Mouse (Mus musculus): ENCODE results near the gene Aspdh. TPM values are rescaled to one million over a fixed set of nuclear protein-coding genes. Genes with fewer than 3 reads are reported as not detected.
A peak's percentile ranks its signal among the peaks of the same experiment; 100 is the strongest.

Gene Aspdh
- polyA plus RNA-seq, 1 experiment from 2014 or later: 0.99 TPM

DNA sequence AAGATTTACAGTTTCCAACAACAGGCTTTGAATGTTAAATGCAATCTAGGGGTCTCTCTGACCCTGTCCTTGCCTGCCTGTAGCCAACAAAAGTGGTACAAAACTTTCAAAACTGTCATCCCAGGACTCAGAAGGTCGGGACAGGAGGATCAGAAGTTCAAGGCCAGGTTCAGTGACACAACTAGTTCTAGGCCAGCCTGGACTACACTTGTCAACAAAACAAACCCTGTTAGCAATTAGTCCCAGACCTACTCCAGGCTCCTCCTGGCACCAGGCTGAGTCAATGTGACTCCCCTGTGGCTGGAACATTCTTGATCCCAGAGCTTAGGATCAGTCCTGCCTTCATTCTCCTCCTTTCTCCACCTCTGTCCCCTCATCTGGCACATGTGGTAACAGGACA, 33.7 kb downstream of the Aspdh start:
- H3K36me3 ChIP-seq: peaks cover 9% of the 10 kb centered on the region
- H3K27me3 ChIP-seq (ENCODE audit: low read depth, poor library complexity, severe bottlenecking): peaks cover 18% of the 10 kb centered on the region
- H3K27ac ChIP-seq (replicated peaks): no peak overlapping the region
- peaks cover 29% of the 10 kb centered on the region for H3K4me1 ChIP-seq
- H3K9me3 ChIP-seq (replicated peaks): no peaks in the 10 kb centered on the region
- DNase-seq (ENCODE audit: low spot score): no peak
- no peak overlapping the region for H3K4me3 ChIP-seq
- 89% methylated on average over 1 of the region's 1 CpGs for WGBS

DNA sequence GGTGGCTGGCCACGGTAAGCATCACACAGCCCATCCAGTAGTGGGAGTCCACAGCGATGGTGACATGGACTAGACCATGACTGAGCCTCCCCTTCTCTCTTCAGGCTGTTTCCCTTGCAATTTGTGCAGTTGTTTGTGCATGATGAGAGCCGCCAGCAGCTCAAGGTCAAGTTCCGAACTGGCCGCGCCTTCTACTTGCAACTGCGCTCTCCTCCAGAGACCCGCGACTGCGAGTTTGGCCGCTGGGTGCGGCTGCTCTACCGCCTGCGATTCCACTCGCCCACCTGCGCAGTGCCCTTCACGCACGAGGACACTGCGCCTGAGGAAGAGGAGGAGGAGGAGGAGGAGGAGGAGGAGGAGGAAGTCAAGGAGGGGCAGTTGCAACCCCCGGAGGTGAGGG, 34.9 kb downstream of the Aspdh start:
- no peaks in the 10 kb centered on the region for H3K36me3 ChIP-seq
- 0 out of 2 replicates have a peak, but pooled peaks cover 3% of the 10 kb centered on the region for H3K9me3 ChIP-seq (replicated peaks)
- H3K27ac ChIP-seq (replicated peaks): 0 out of 2 replicates have a peak overlapping the region, but pooled peaks have one; percentile 13
- WGBS: 63% methylated on average over 20 of the region's 20 CpGs
- H3K27me3 ChIP-seq (ENCODE audit: low read depth, poor library complexity, severe bottlenecking): peaks cover 18% of the 10 kb centered on the region
- H3K4me3 ChIP-seq: no peak overlapping the region; the same call in 1 of the 2 replicates
- H3K4me1 ChIP-seq: peaks cover 24% of the 10 kb centered on the region
- DNase-seq (ENCODE audit: low spot score): no peak

DNA sequence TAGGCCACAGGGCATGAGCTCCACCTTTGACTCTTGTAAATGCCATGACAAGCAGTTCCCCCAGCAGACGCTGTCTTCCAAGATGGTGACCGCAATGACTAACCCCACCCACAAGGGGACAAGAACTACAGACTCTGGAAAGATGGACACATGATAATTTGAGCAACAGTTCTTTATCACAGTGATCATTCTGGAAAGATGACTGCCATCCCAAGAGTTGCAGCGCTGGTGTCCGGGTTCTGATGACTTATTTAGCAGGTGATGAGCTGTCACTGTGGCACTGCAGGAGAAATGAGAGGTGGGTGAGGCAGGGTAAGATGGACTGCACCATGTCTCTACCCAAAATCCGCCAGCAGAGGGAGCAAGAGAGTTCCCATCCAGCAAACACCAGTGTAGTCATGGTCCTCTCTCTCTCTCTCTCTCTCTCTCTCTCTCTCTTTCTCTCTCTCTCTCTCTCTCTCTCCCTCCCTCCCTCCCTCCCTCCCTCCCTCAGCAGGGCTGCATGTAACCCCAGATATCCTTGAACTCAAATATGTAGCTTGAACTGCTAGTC, 36.4 kb downstream of the Aspdh start:
- Histone ChIP-seq H3K4me3 (no peak overlapping the region), H3K9me3 (replicated peaks) (0 out of 2 replicates have a peak, but pooled peaks cover 3% of the 10 kb centered on the region), H3K27me3 (ENCODE audit: low read depth, poor library complexity, severe bottlenecking) (peaks cover 18% of the 10 kb centered on the region), H3K27ac (replicated peaks) (no peak overlapping the region), H3K4me1 (peaks cover 14% of the 10 kb centered on the region), H3K36me3 (no peaks in the 10 kb centered on the region)
- 44% methylated on average over 5 of the region's 5 CpGs for WGBS
- DNase-seq (ENCODE audit: low spot score): peak; percentile 75

DNA sequence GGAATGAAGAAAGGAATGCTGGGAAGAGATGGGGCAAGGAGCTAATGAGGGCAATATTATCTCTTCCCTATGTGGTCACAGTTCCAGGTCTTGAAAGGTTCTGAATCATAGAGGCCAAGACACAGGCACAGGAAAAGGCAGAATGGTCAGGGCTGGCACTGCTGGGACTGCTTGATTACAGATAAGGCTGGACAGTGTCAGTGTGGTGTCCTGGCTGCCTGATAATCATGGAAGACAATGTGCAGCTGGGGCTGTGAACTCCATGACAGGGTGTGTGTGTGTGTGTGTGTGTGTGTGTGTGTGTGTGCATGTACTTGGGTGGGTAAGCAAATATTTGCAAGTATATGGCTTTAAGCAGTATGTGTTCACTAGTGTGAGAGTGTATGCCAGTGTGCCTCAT, 42.3 kb downstream of the Aspdh start:
- DNase-seq (ENCODE audit: low spot score): no peak
- Histone ChIP-seq H3K9me3 (replicated peaks) (peaks cover 5% of the 10 kb centered on the region; the same call in 1 of the 2 replicates), H3K36me3 (no peaks in the 10 kb centered on the region), H3K4me3 (no peak overlapping the region), H3K27ac (replicated peaks) (no peak overlapping the region), H3K27me3 (ENCODE audit: low read depth, poor library complexity, severe bottlenecking) (0 out of 2 replicates have a peak, but pooled peaks cover 7% of the 10 kb centered on the region), H3K4me1 (no peaks in the 10 kb centered on the region)

Small RNA genes within 50 kb of the gene (microRNA-seq; reads per million reads assigned to microRNA genes)
- gene Mir7052: not detected

Other genes starting within 250 kb of the Aspdh start
- gene Klk1b5, start 249.4 kb upstream of the Aspdh start, polyA plus RNA-seq (2016; fragmentation: Nextera tagmentation; extraction: Ambion mirVana): not detected in 2 replicates
- not detected in 2 replicates for gene Klk1, start 240.0 kb upstream of the Aspdh start, polyA plus RNA-seq (2016; fragmentation: Nextera tagmentation; extraction: Ambion mirVana)
- 0.17 TPM in 1 of 2 replicates, not detected in the other for gene Gm36864, start 229.2 kb upstream of the Aspdh start, polyA plus RNA-seq (2016; fragmentation: Nextera tagmentation; extraction: Ambion mirVana)
- 1.6 and 1.7 TPM in 2 replicates for gene 1700028J19Rik, start 218.7 kb upstream of the Aspdh start, polyA plus RNA-seq (2016; fragmentation: Nextera tagmentation; extraction: Ambion mirVana)
- 172 and 189 TPM in 2 replicates for gene 2410002F23Rik, start 218.7 kb upstream of the Aspdh start, polyA plus RNA-seq (2016; fragmentation: Nextera tagmentation; extraction: Ambion mirVana)
- gene Acp4, start 208.0 kb upstream of the Aspdh start, polyA plus RNA-seq (2016; fragmentation: Nextera tagmentation; extraction: Ambion mirVana): 0.17 TPM in 1 of 2 replicates, not detected in the other
- gene Gm15517, start 203.9 kb upstream of the Aspdh start, polyA plus RNA-seq (2016; fragmentation: Nextera tagmentation; extraction: Ambion mirVana): not detected in 2 replicates
- 2.2 and 2.4 TPM in 2 replicates for gene Clec11a, start 158.5 kb upstream of the Aspdh start, polyA plus RNA-seq (2016; fragmentation: Nextera tagmentation; extraction: Ambion mirVana)
- gene Shank1, start 155.1 kb upstream of the Aspdh start, polyA plus RNA-seq (2016; fragmentation: Nextera tagmentation; extraction: Ambion mirVana): 1.5 and 2.6 TPM in 2 replicates
- gene Syt3, start 81.3 kb upstream of the Aspdh start, polyA plus RNA-seq (2016; fragmentation: Nextera tagmentation; extraction: Ambion mirVana): 1.9 and 2.0 TPM in 2 replicates
- 1.7 TPM in 2 replicates for gene 1700008O03Rik, start 79.6 kb upstream of the Aspdh start, polyA plus RNA-seq (2016; fragmentation: Nextera tagmentation; extraction: Ambion mirVana)
- 2.4 and 3.5 TPM in 2 replicates for gene Lrrc4b, start 36.4 kb upstream of the Aspdh start, polyA plus RNA-seq (2016; fragmentation: Nextera tagmentation; extraction: Ambion mirVana)
- gene Josd2, start 2.6 kb downstream of the Aspdh start, polyA plus RNA-seq (2016; fragmentation: Nextera tagmentation; extraction: Ambion mirVana): 71.6 and 76.8 TPM in 2 replicates
- gene Emc10, start 31.1 kb downstream of the Aspdh start, polyA plus RNA-seq (2016; fragmentation: Nextera tagmentation; extraction: Ambion mirVana): 104 and 108 TPM in 2 replicates
- 20.5 and 27.6 TPM in 2 replicates for gene Fam71e1, start 31.2 kb downstream of the Aspdh start, polyA plus RNA-seq (2016; fragmentation: Nextera tagmentation; extraction: Ambion mirVana)
- 0.05 and 0.20 TPM in 2 replicates for gene Mybpc2, start 59.3 kb downstream of the Aspdh start, polyA plus RNA-seq (2016; fragmentation: Nextera tagmentation; extraction: Ambion mirVana)
- gene Spib, start 66.7 kb downstream of the Aspdh start, polyA plus RNA-seq (2016; fragmentation: Nextera tagmentation; extraction: Ambion mirVana): not detected in 2 replicates
- gene Pold1, start 83.5 kb downstream of the Aspdh start, polyA plus RNA-seq (2016; fragmentation: Nextera tagmentation; extraction: Ambion mirVana): 168 and 179 TPM in 2 replicates
- 82.8 and 84.2 TPM in 2 replicates for gene Nr1h2, start 88.6 kb downstream of the Aspdh start, polyA plus RNA-seq (2016; fragmentation: Nextera tagmentation; extraction: Ambion mirVana)
- 0.36 and 0.42 TPM in 2 replicates for gene Napsa, start 107.0 kb downstream of the Aspdh start, polyA plus RNA-seq (2016; fragmentation: Nextera tagmentation; extraction: Ambion mirVana)
- gene Kcnc3, start 125.3 kb downstream of the Aspdh start, polyA plus RNA-seq (2016; fragmentation: Nextera tagmentation; extraction: Ambion mirVana): 1.1 and 1.2 TPM in 2 replicates
- 1.0 and 1.1 TPM in 2 replicates for gene Myh14, start 205.5 kb downstream of the Aspdh start, polyA plus RNA-seq (2016; fragmentation: Nextera tagmentation; extraction: Ambion mirVana)
- gene Izumo2, start 243.4 kb downstream of the Aspdh start, polyA plus RNA-seq (2016; fragmentation: Nextera tagmentation; extraction: Ambion mirVana): not detected in 2 replicates